Mouse (Mus musculus) liver, embryonic 14.5 days (tissue): ENCODE data around the gene Pdlim5. TPM values are rescaled to one million over a fixed set of nuclear protein-coding genes. Genes with fewer than 3 reads are reported as not detected.

Experiments used
- ATAC-seq: fragments of 200-750 bp; cut with Nextera tagmentation; 2 replicates; pipeline ENCODE4 v1.8.0; 2017; ENCODE audit warnings: moderate number of reproducible peaks, mild to moderate bottlenecking, moderate library complexity; ENCODE audit not compliant: insufficient read depth
- DNase-seq, 3 experiments: peaks; one replicate each; pipeline ENCODE4 v3.0.0-alpha.2; 2012 to 2013; ENCODE audit warnings: low read depth in 3 of 3, low spot score in 3 of 3
- H3K27ac ChIP-seq: fragments of 300-500 bp; sonication (generic); 2 replicates; pipeline ENCODE4 v1.5.1; 2014; ENCODE audit warnings: moderate library complexity, mild to moderate bottlenecking, control low read depth, inconsistent platforms
- H3K27me3 ChIP-seq: fragments of 300-500 bp; sonication (generic); 2 replicates; pipeline ENCODE4 v1.6.1; 2014; ENCODE audit warnings: mild to moderate bottlenecking, low read length, moderate library complexity; ENCODE audit not compliant: control insufficient read depth, insufficient read depth
- H3K36me3 ChIP-seq: fragments of 300-500 bp; sonication (generic); replicated peaks from 2 replicates; pipeline ENCODE4 v1.6.1; 2014; ENCODE audit warnings: low read depth; ENCODE audit not compliant: control insufficient read depth, insufficient read depth
- H3K4me1 ChIP-seq, 2 experiments: fragments of 200-500 bp in 1 of 2; fragments of 300-500 bp in 1 of 2; sonication (generic) in 1 of 2; replicated peaks; 2 replicates each; pipeline ENCODE4 v1.6.1; 2012 to 2014; ENCODE audit warnings: antibody characterized with exemption in 1 of 2, inconsistent platforms in 1 of 2, low read length in 1 of 2; ENCODE audit not compliant: control insufficient read depth in 2 of 2, insufficient read depth in 2 of 2
- H3K4me2 ChIP-seq: fragments of 300-500 bp; sonication (generic); 2 replicates; pipeline ENCODE4 v1.6.1; 2014; ENCODE audit warnings: low read depth, mild to moderate bottlenecking, control low read depth, moderate library complexity
- H3K4me3 ChIP-seq, 2 experiments: fragments of 200-500 bp in 1 of 2; fragments of 300-500 bp in 1 of 2; sonication (generic) in 1 of 2; 2 replicates each; pipeline ENCODE4 v1.5.1; 2012 to 2014; ENCODE audit warnings: low read depth in 2 of 2, low read length in 2 of 2, mild to moderate bottlenecking in 2 of 2, control low read depth in 1 of 2, inconsistent platforms in 1 of 2, moderate library complexity in 1 of 2; ENCODE audit not compliant: insufficient read depth in 1 of 2
- H3K9ac ChIP-seq: fragments of 300-500 bp; sonication (generic); replicated peaks from 2 replicates; pipeline ENCODE4 v1.6.1; 2014; ENCODE audit warnings: mild to moderate bottlenecking, control low read depth, moderate library complexity
- H3K9me3 ChIP-seq: fragments of 300-500 bp; sonication (generic); 2 replicates; pipeline ENCODE4 v1.6.1; 2016; ENCODE audit warnings: low read length, mixed read lengths; ENCODE audit not compliant: control insufficient read depth
- CTCF ChIP-seq: IDR thresholded peaks from 2 replicates; pipeline ENCODE4 v1.5.1; 2016; ENCODE audit warnings: antibody characterized with exemption, low read depth, control low read depth
- EP300 ChIP-seq: IDR thresholded peaks from 2 replicates; pipeline ENCODE4 v1.6.1; 2016; ENCODE audit warnings: antibody characterized with exemption, low read depth
- WGBS: fragments of 180-500 bp; shearing (Covaris S2); extraction: QIAGEN DNeasy Blood & Tissue Kit; methylation state at CpG from one replicate; pipeline ENCODE4 v1.1.7; 2014; ENCODE audit not compliant: insufficient replicate concordance; 5-methylcytosine and 5-hydroxymethylcytosine counted together
- polyA plus RNA-seq, 2 experiments: library from polyadenylated mRNA; depleted of rRNA in 1 of 2; stranded (reverse) in 1 of 2; unstranded in 1 of 2; fragments of >200 nt; fragmentation: Nextera tagmentation in 1 of 2; extraction: Ambion mirVana in 1 of 2; gene quantifications; 2 replicates each; pipeline versions ENCODE4 v1.2.1 to v1.2.3; 2012 to 2014

The Pdlim5 gene
- polyA plus RNA-seq (2012; rRNA removed) = 5.6 and 7.9 TPM in 2 replicates
- 8.4 and 9.6 TPM in 2 replicates for polyA plus RNA-seq (2014; fragmentation: Nextera tagmentation; extraction: Ambion mirVana)

GRCm38 (mm10) chr3:142395520-142396193 lies at the start of gene Pdlim5:
Gene Pdlim5 (minus strand): TSS chr3:142395696.
- no peaks in the 10 kb centered on the region for H3K27me3 ChIP-seq
- peak within 1 kb of the TSS; percentile 89 for H3K4me2 ChIP-seq
- TF ChIP-seq EP300 (no peak), CTCF (no peak; the same call in 1 of the 2 replicates)
- peak within 1 kb of the TSS; percentile 70 to 71 for H3K4me3 ChIP-seq
- WGBS = under 1% methylated on average over 45 of the region's 46 CpGs
- peak within 1 kb of the TSS; percentile 48 for H3K27ac ChIP-seq
- ATAC-seq (peak; percentile 93), DNase-seq (peak; percentile 76 to 84 (median 81))
- peak within 1 kb of the TSS; percentile 62 for H3K9ac ChIP-seq
- no peaks in the 10 kb centered on the region for H3K9me3 ChIP-seq
- H3K4me1 ChIP-seq = 0 out of 4 replicates have a peak, but pooled peaks cover 0 to 5% of the 10 kb centered on the region in 2 experiments
- no peaks in the 10 kb centered on the region for H3K36me3 ChIP-seq

DNA sequence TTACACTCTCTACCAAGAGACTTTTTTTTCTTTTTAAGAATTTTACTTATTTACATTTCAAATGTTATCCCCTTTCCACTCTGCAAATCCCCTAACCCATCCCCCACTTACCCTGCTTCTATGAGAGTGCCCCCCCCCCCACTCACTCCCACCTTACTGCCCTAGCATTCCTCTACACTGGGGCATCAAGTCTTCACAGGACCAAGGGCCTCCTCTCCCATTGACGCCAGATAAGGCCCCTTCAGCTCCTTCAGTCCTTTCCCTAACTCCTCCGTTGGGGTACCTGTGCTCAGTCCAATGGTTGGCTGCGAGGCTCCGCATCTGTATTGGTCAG lies 48.2 kb upstream of the Pdlim5 start:
- H3K36me3 ChIP-seq = no peaks in the 10 kb centered on the region
- no peak overlapping the region for H3K4me2 ChIP-seq
- 16% methylated on average over 4 of the region's 4 CpGs for WGBS
- H3K27me3 ChIP-seq = no peaks in the 10 kb centered on the region
- H3K9ac ChIP-seq = no peak overlapping the region
- DNase-seq = no peak
- no peaks in the 10 kb centered on the region for H3K9me3 ChIP-seq
- H3K27ac ChIP-seq = no peak overlapping the region
- H3K4me3 ChIP-seq = no peak overlapping the region
- ATAC-seq = no peak
- H3K4me1 ChIP-seq = 0 out of 4 replicates have a peak, but pooled peaks cover 0 to 2% of the 10 kb centered on the region in 2 experiments
- no peak for TF ChIP-seq CTCF
- TF ChIP-seq EP300 = no peak

DNA sequence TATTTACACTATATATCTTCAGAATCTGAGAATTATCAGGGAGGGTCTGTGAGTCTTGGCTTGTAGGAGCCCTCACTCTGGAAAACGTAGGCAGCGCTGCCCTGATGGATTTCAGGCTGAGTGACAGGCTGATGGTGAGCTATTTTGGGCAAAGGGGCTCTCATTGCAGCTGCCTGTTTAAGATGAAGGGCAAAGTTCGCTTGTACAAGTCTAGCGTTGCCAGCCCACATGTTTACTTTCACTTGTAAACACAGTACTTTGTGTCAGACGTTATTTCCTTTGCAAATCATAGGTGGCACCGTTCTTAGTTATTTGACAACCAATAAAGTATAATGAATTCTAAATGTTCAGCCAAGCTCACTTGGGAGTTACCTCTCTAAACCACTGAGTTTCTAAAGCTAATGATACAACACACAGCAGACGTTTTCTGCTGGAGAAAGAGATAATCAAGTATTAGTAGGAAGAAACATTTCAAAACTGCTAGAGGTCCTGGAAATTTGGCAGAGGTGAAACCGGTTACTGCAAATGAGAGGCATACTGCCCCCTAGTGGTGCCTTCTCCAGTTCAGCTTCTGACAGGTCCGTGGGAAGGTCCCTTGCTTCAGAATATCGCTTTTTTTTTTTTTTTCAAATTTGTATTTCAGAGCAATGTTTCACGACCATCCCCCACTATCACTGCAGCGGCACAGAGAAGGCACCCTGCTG lies 47.7 kb upstream of the Pdlim5 start:
- TF ChIP-seq EP300 (no peak), CTCF (peak; percentile 78)
- ATAC-seq (peak; percentile 28; the same call in 1 of the 2 replicates), DNase-seq (peak; percentile 36 to 56 (median 54))
- Histone ChIP-seq H3K27me3 (no peaks in the 10 kb centered on the region), H3K27ac (no peak overlapping the region), H3K4me1 (0 out of 4 replicates have a peak, but pooled peaks cover 0 to 2% of the 10 kb centered on the region in 2 experiments), H3K9me3 (no peaks in the 10 kb centered on the region), H3K36me3 (no peaks in the 10 kb centered on the region), H3K9ac (no peak overlapping the region), H3K4me3 (no peak overlapping the region), H3K4me2 (peak overlapping the region; percentile 47)
- 6% methylated on average over 12 of the region's 12 CpGs for WGBS

DNA sequence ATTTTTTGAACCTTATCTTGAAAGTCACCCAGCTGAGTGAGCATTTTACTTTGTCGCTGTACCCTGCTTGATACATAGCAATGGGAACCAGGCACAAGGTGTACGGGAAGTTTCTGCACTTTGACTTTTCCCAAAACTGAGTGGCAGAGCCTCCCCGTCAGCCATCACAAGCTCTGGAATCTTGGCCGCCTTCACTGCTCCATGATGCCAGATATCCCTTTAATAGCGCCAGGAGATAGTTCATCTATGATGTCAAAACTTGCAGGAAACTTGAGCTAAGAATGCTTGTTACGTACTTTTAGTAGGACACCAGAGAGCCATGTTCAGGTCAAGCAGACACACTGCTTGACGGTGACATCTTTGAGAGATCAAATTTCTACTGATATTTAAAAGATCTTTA lies 46.7 kb upstream of the Pdlim5 start:
- Histone ChIP-seq H3K9me3 (no peaks in the 10 kb centered on the region), H3K4me1 (0 out of 4 replicates have a peak, but pooled peaks cover 0 to 2% of the 10 kb centered on the region in 2 experiments), H3K27ac (no peak overlapping the region), H3K4me2 (no peak overlapping the region), H3K4me3 (no peak overlapping the region), H3K9ac (no peak overlapping the region), H3K27me3 (no peaks in the 10 kb centered on the region), H3K36me3 (no peaks in the 10 kb centered on the region)
- ATAC-seq = no peak
- no peak for DNase-seq
- TF ChIP-seq CTCF (no peak), EP300 (no peak)
- 61% methylated on average over 7 of the region's 7 CpGs for WGBS

DNA sequence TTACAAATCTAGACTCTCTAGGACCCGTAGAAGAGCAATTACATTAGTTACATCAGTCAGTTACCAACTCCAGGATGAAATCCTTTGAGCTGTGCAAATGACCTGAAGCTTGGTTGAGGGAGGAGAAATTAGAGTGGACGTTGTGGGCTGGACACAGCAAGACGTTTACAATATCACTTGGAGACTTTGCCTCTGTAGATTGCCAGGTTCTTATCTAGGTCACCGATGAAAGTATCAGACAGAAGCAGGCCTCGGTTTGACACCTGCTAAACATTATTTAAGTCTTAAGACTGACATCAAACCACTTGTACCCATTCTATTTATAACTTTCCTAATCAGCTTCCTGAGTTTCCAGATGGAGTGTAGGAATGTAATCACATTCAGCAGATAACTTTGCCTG lies 45.6 kb upstream of the Pdlim5 start:
- Histone ChIP-seq H3K36me3 (no peaks in the 10 kb centered on the region), H3K9ac (no peak overlapping the region), H3K4me3 (no peak overlapping the region), H3K4me1 (0 out of 4 replicates have a peak, but pooled peaks cover 0 to 2% of the 10 kb centered on the region in 2 experiments), H3K27ac (no peak overlapping the region), H3K4me2 (no peak overlapping the region), H3K9me3 (no peaks in the 10 kb centered on the region), H3K27me3 (no peaks in the 10 kb centered on the region)
- no peak for TF ChIP-seq EP300
- TF ChIP-seq CTCF = no peak
- no peak for ATAC-seq
- no peak for DNase-seq
- 20% methylated on average over 5 of the region's 5 CpGs for WGBS
